Mouse (Mus musculus) skeletal muscle tissue, adult 2 months (tissue): ENCODE results near the gene Akap12.

Source experiments
- DNase-seq: peaks from one replicate; pipeline ENCODE4 v3.0.0-alpha.2; 2012; ENCODE audit warnings: low read depth, low spot score

Akap12 gene

GRCm38 (mm10) chr10:4356640-4357039, 90.5 kb downstream of the Akap12 start:
- no peak for DNase-seq

GRCm38 (mm10) chr10:4357435-4357834, 91.3 kb downstream of the Akap12 start:
- no peak for DNase-seq

GRCm38 (mm10) chr10:4364618-4365017, 98.4 kb downstream of the Akap12 start:
- no peak for DNase-seq

- DNase-seq = no peak
Observed at GRCm38 (mm10) chr10:4370105-4370504, 103.9 kb downstream of the Akap12 start.

- no peak for DNase-seq
Observed at GRCm38 (mm10) chr10:4372011-4372410, 105.8 kb downstream of the Akap12 start.

GRCm38 (mm10) chr10:4373558-4373957, 107.4 kb downstream of the Akap12 start:
- no peak for DNase-seq

GRCm38 (mm10) chr10:4374239-4374638, 108.1 kb downstream of the Akap12 start:
- no peak for DNase-seq

GRCm38 (mm10) chr10:4374734-4375133, 108.6 kb downstream of the Akap12 start:
- DNase-seq = no peak

- DNase-seq = no peak
Observed at GRCm38 (mm10) chr10:4375267-4375666, 109.1 kb downstream of the Akap12 start.

GRCm38 (mm10) chr10:4376461-4376860, 110.3 kb downstream of the Akap12 start:
- DNase-seq = no peak

GRCm38 (mm10) chr10:4376931-4377330, 110.8 kb downstream of the Akap12 start:
- no peak for DNase-seq

GRCm38 (mm10) chr10:4380748-4381147, 114.6 kb downstream of the Akap12 start:
- DNase-seq = no peak

GRCm38 (mm10) chr10:4384244-4384643, 118.1 kb downstream of the Akap12 start:
- no peak for DNase-seq

GRCm38 (mm10) chr10:4386609-4387591, 120.7 kb downstream of the Akap12 start:
- peak; percentile 97 for DNase-seq

- DNase-seq = peak; percentile 63
Observed at GRCm38 (mm10) chr10:4387701-4388383, 121.7 kb downstream of the Akap12 start, which contains the start of gene Zbtb2. TSS of gene Zbtb2 (minus strand) at chr10:4388108.

GRCm38 (mm10) chr10:4388384-4388745, 122.2 kb downstream of the Akap12 start:
- DNase-seq = no peak

- DNase-seq = no peak
Observed at GRCm38 (mm10) chr10:4389036-4389435, 122.9 kb downstream of the Akap12 start.

- no peak for DNase-seq
Observed at GRCm38 (mm10) chr10:4389461-4390112, 123.4 kb downstream of the Akap12 start.

- DNase-seq = no peak
Observed at GRCm38 (mm10) chr10:4390550-4390949, 124.4 kb downstream of the Akap12 start.

- no peak for DNase-seq
Observed at GRCm38 (mm10) chr10:4391076-4391475, 124.9 kb downstream of the Akap12 start.

- no peak for DNase-seq
Observed at GRCm38 (mm10) chr10:4391851-4392250, 125.7 kb downstream of the Akap12 start.

GRCm38 (mm10) chr10:4395321-4395720, 129.1 kb downstream of the Akap12 start:
- DNase-seq = no peak
